ENCODE assay signal across 11 mouse cellular contexts in genomic region chr1:86448272-86448671, GRCm38 (mm10). TPM values are rescaled to one million over a fixed set of nuclear protein-coding genes. Genes with fewer than 3 reads are reported as not detected.
A peak's percentile ranks its signal among the peaks of the same experiment; 100 is the strongest.
DNase-seq lines count a peak whose midpoint lies in the region; ATAC-seq and TF ChIP-seq lines count a peak whose summit lies in the region.
"Had no signal": no experiment of that assay in that cellular context is flagged by ENCODE, and none has a peak within 500 bp of the region (broad histone marks: within the 10 kb centered on the region; RNA-seq: fewer than 3 reads in every experiment).

No protein-coding gene starts in this region.

- no peak for TF ChIP-seq EP300 in heart, adult 2 months (IDR thresholded peaks at IDR 0.05; ENCODE audit: insufficient read depth, low read depth, low read length)
- TF ChIP-seq EP300 in liver, postnatal 0 days (IDR thresholded peaks at IDR 0.05; ENCODE audit: low read depth) = no peak

- no peaks in the 10 kb centered on the region for H3K36me3 ChIP-seq in kidney, adult 2 months (ENCODE audit: control insufficient read depth, insufficient read depth, low read length)
- 0 out of 2 replicates have a peak, but pooled peaks cover 2% of the 10 kb centered on the region for H3K36me3 ChIP-seq in heart, adult 2 months (ENCODE audit: control insufficient read depth, insufficient read depth, low read length)
- no peaks in the 10 kb centered on the region for H3K36me3 ChIP-seq in liver, postnatal 0 days (replicated peaks; ENCODE audit: insufficient read depth, low read length)

- no peak overlapping the region for H3K4me3 ChIP-seq in kidney, adult 2 months (ENCODE audit: insufficient read depth, low read depth, low read length)
- H3K4me3 ChIP-seq in heart, adult 2 months = no peak overlapping the region
- no peak overlapping the region for H3K4me3 ChIP-seq in liver, postnatal 0 days (ENCODE audit: low read depth, low read length)

- no peaks in the 10 kb centered on the region for H3K79me2 ChIP-seq in heart, adult 2 months (replicated peaks; ENCODE audit: control insufficient read depth, insufficient read depth, low read length)

- H3K9ac ChIP-seq in heart, adult 2 months (ENCODE audit: low read depth, low read length) = peak overlapping the region; percentile 4; the same call in 1 of the 2 replicates
- 0 out of 2 replicates have a peak overlapping the region, but pooled peaks have one; percentile 17 for H3K9ac ChIP-seq in liver, postnatal 0 days (replicated peaks)

- H3K4me1 ChIP-seq in kidney, adult 2 months (ENCODE audit: control insufficient read depth, insufficient read depth, low read length) = peaks cover 5% of the 10 kb centered on the region; the same call in 1 of the 2 replicates
- H3K4me1 ChIP-seq in heart, adult 2 months (ENCODE audit: control insufficient read depth, insufficient read depth, low read length) = peaks cover 13% of the 10 kb centered on the region
- H3K4me1 ChIP-seq in liver, postnatal 0 days (ENCODE audit: insufficient read depth) = peaks cover 17% of the 10 kb centered on the region

- TF ChIP-seq CTCF in kidney, adult 2 months (conservative IDR thresholded peaks at IDR 0.05; ENCODE audit: insufficient read depth, insufficient read length, low read depth, low read length) = no peak
- no peak for TF ChIP-seq CTCF in heart, adult 2 months (IDR thresholded peaks at IDR 0.05)
- no peak for TF ChIP-seq CTCF in liver, postnatal 0 days (IDR thresholded peaks at IDR 0.05; ENCODE audit: low read depth)

- intact Hi-C loops in heart, adult 2 months (cut with DNase I) = no loop called here

- 10% methylated on average over 4 of the region's 4 CpGs for WGBS in kidney, adult 2 months
- 25% methylated on average over 4 of the region's 4 CpGs for WGBS in heart, adult 2 months
- 44% methylated on average over 4 of the region's 4 CpGs for WGBS in liver, postnatal 0 days (ENCODE audit: insufficient replicate concordance)

- no peak for ATAC-seq in liver, postnatal 0 days

- peak overlapping the region; percentile 89 for H3K27ac ChIP-seq in kidney, adult 2 months (ENCODE audit: insufficient read depth, low read depth, low read length)
- H3K27ac ChIP-seq in heart, adult 2 months = peak overlapping the region; percentile 64
- peak overlapping the region; percentile 62 for H3K27ac ChIP-seq in liver, postnatal 0 days (ENCODE audit: low read depth)

- no peak overlapping the region for H3K4me2 ChIP-seq in liver, postnatal 0 days (ENCODE audit: low read depth, low read length)

- H3K27me3 ChIP-seq in kidney, adult 2 months (replicated peaks; ENCODE audit: control insufficient read depth, insufficient read depth, low read length) = no peaks in the 10 kb centered on the region
- H3K27me3 ChIP-seq in heart, adult 2 months (ENCODE audit: control insufficient read depth, insufficient read depth, low read length) = no peaks in the 10 kb centered on the region
- no peaks in the 10 kb centered on the region for H3K27me3 ChIP-seq in liver, postnatal 0 days (ENCODE audit: insufficient read depth, low read length)

- TF ChIP-seq POLR2A in kidney, adult 2 months (IDR thresholded peaks at IDR 0.05; ENCODE audit: low read depth, low read length) = no peak
- TF ChIP-seq POLR2A in heart, adult 2 months (IDR thresholded peaks at IDR 0.05; ENCODE audit: insufficient read depth, low read depth, low read length) = no peak

- H3K9me3 ChIP-seq in liver, postnatal 0 days (ENCODE audit: low read length) = no peaks in the 10 kb centered on the region

- DNase-seq in kidney, adult 2 months = no peak
- no peak for DNase-seq in kidney, adult 8-10 months
- DNase-seq in adipocyte (ENCODE audit: low spot score) = peak; percentile 93
- DNase-seq in heart, adult 2 months = peak in 1 of 2 experiments; percentile 65
- DNase-seq in liver, postnatal 0 days = no peak
- no peak for DNase-seq in natural killer cell, adult 2 months (ENCODE audit: low spot score in 2 of 2)
- DNase-seq in thymus, postnatal 10 days (ENCODE audit: low spot score in 2 of 2) = no peak
- no peak for DNase-seq in cerebellum, adult 18-20 months

RNA-seq across cellular contexts. Expression of gene Tex44, which starts 22.1 kb away (rescaled TPM):
- polyA plus RNA-seq in kidney, adult 2 months (2012; rRNA removed) = not detected in 2 replicates
- not detected for total RNA-seq in heart, adult 2 months (2021)
- polyA plus RNA-seq in heart, adult 2 months (2012; rRNA removed) = 0.12 and 0.18 TPM in 2 replicates
- not detected in 2 replicates for polyA plus RNA-seq in liver, postnatal 0 days (2015; fragmentation: Nextera tagmentation; extraction: Ambion mirVana)
- total RNA-seq: hematopoietic stem cell, adult 5-6 weeks; MEL had no signal
- polyA plus RNA-seq: spleen, adult 2 months had no signal

RNA-seq across cellular contexts. Expression of gene Nmur1, which starts 22.2 kb away (rescaled TPM):
- polyA plus RNA-seq in kidney, adult 2 months (2012; rRNA removed) = 0.19 and 0.23 TPM in 2 replicates
- not detected for total RNA-seq in heart, adult 2 months (2021)
- polyA plus RNA-seq in heart, adult 2 months (2012; rRNA removed) = not detected in 2 replicates
- polyA plus RNA-seq in liver, postnatal 0 days (2015; fragmentation: Nextera tagmentation; extraction: Ambion mirVana) = not detected in 2 replicates
- total RNA-seq: hematopoietic stem cell, adult 5-6 weeks; MEL had no signal
